In the genomic region with DNA sequence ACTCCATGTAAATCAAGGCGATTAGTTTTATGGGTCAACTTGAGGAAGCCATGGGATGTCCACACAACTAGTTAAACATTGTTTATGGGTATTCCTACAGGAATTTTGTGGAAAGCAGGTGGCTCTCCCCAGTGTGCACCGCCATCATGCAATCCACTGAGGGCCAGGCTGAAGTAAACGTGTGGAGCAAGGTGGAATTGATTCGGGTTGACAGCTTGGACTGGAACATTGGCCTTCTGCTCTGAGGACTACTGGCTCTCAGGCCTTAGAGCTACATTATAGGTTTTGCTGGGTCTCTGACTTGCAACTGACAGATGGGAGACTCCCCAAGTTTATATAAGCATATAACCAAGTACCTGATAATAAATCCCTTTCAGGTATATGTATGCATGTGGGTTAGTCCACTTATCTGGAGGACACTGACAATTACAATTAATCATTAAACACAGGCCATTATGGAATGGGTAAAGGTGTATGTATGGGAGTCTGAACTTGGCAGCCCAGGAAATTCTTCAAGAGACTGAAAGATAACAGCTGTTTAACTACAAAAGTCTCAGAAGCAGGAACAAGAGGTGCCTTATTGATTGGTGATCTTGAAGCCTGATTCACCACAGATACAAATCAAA, we compare ENCODE assay signal across 16 mouse cellular contexts.
"Had no signal": no experiment of that assay in that cellular context is flagged by ENCODE, and none has a peak within 500 bp of the region (broad histone marks: within the 10 kb centered on the region; RNA-seq: fewer than 3 reads in every experiment).

No protein-coding gene starts in this region.

- H3K27me3 ChIP-seq: kidney, embryonic 15.5 days; liver, embryonic 13.5 days; neural tube, embryonic 13.5 days; stomach, embryonic 15.5 days had no signal

- H3K4me3 ChIP-seq: kidney, embryonic 15.5 days; liver, embryonic 13.5 days; myocyte; neural tube, embryonic 13.5 days; stomach, embryonic 15.5 days had no signal

- H3K4me2 ChIP-seq: kidney, embryonic 15.5 days; liver, embryonic 13.5 days; midbrain, embryonic 11.5 days; neural tube, embryonic 13.5 days; stomach, embryonic 15.5 days had no signal

- H3K27ac ChIP-seq: kidney, embryonic 15.5 days; liver, embryonic 13.5 days; neural tube, embryonic 13.5 days; stomach, embryonic 15.5 days had no signal

- H3K4me1 ChIP-seq: kidney, embryonic 15.5 days; liver, embryonic 13.5 days; neural tube, embryonic 13.5 days; stomach, embryonic 15.5 days had no signal

- H3K9me3 ChIP-seq: kidney, embryonic 15.5 days; liver, embryonic 13.5 days; neural tube, embryonic 13.5 days; stomach, embryonic 15.5 days had no signal

- H3K36me3 ChIP-seq: kidney, embryonic 15.5 days; liver, embryonic 13.5 days; neural tube, embryonic 13.5 days; stomach, embryonic 15.5 days had no signal

- H3K9ac ChIP-seq: kidney, embryonic 15.5 days; liver, embryonic 13.5 days; neural tube, embryonic 13.5 days; stomach, embryonic 15.5 days had no signal

- DNase-seq: kidney, adult 8-10 months; kidney, postnatal 10 days; kidney, postnatal 36 days; liver, embryonic 13.5 days; lung, adult 2 months; lung, postnatal 14 days; lung, postnatal 4 days; midbrain, embryonic 14.5 days; right cerebral cortex, postnatal 25 days; spleen, adult 18-20 months; thymus, postnatal 25 days had no signal
